Mouse (Mus musculus): ENCODE results near the gene Mmp19. TPM values are rescaled to one million over a fixed set of nuclear protein-coding genes. Genes with fewer than 3 reads are reported as not detected.
"Not testable (repeated sequence)": the region's sequence is repeated elsewhere in the genome, so short reads cannot be mapped to it uniquely, and the experiment has no call there.

Mmp19 gene
- total RNA-seq, 2 experiments from 2014 or later, result 0.74 to 1.3 TPM

GRCm38 (mm10) chr10:128798676-128799075, 8.0 kb downstream of the Mmp19 start:
- intact Hi-C loops (cut with DNase I), result no loop called here
- DNase-seq, result no peak

GRCm38 (mm10) chr10:128801981-128802495, 11.3 kb downstream of the Mmp19 start:
- DNase-seq, result no peak
- intact Hi-C loops (cut with DNase I), result no loop called here

- intact Hi-C loops (cut with DNase I), result no loop called here
- DNase-seq, result no peak
Measured at GRCm38 (mm10) chr10:128802956-128803355, 12.2 kb downstream of the Mmp19 start.

GRCm38 (mm10) chr10:128803361-128803760, 12.7 kb downstream of the Mmp19 start:
- intact Hi-C loops (cut with DNase I), result no loop called here
- no peak for DNase-seq

GRCm38 (mm10) chr10:128803771-128804270, 13.1 kb downstream of the Mmp19 start, which contains the start of gene Dnajc14:
TSS of gene Dnajc14 (plus strand) at chr10:128804062.
- intact Hi-C loops (cut with DNase I), result no loop called here
- DNase-seq, result peak; percentile 60

- DNase-seq, result peak; percentile 75
- intact Hi-C loops (cut with DNase I), result no loop called here
Measured at GRCm38 (mm10) chr10:128804271-128805091, 13.8 kb downstream of the Mmp19 start, which contains the start of gene Tmem198b. TSS of gene Tmem198b (minus strand) at chr10:128804370.

GRCm38 (mm10) chr10:128805092-128806000, 14.6 kb downstream of the Mmp19 start:
- intact Hi-C loops (cut with DNase I), result no loop called here
- peak; percentile 98 for DNase-seq

- intact Hi-C loops (cut with DNase I), result no loop called here
- no peak for DNase-seq
Measured at GRCm38 (mm10) chr10:128806086-128806485, 15.4 kb downstream of the Mmp19 start.

- intact Hi-C loops (cut with DNase I), result no loop called here
- DNase-seq, result no peak
Measured at GRCm38 (mm10) chr10:128807018-128807417, 16.3 kb downstream of the Mmp19 start.

GRCm38 (mm10) chr10:128817033-128817432, 26.3 kb downstream of the Mmp19 start, which contains the start of gene Sarnp:
TSS of gene Sarnp (plus strand) at chr10:128817333.
- DNase-seq, result no peak
- intact Hi-C loops (cut with DNase I), result no loop called here

GRCm38 (mm10) chr10:128820217-128820616, 29.5 kb downstream of the Mmp19 start:
- intact Hi-C loops (cut with DNase I), result no loop called here
- DNase-seq, result no peak

GRCm38 (mm10) chr10:128821358-128822056, 30.8 kb downstream of the Mmp19 start, which contains the start of gene Ormdl2:
TSS of gene Ormdl2 (minus strand) at chr10:128821645.
- intact Hi-C loops (cut with DNase I), result no loop called here
- peak; percentile 99 for DNase-seq

- intact Hi-C loops (cut with DNase I), result no loop called here
- DNase-seq, result no peak
Measured at GRCm38 (mm10) chr10:128822135-128822534, 31.4 kb downstream of the Mmp19 start.

GRCm38 (mm10) chr10:128823087-128823486, 32.4 kb downstream of the Mmp19 start:
- DNase-seq; intact Hi-C loops (cut with DNase I): not testable (repeated sequence)

- intact Hi-C loops (cut with DNase I), result no loop called here
- no peak for DNase-seq
Measured at GRCm38 (mm10) chr10:128823821-128824220, 33.1 kb downstream of the Mmp19 start.

GRCm38 (mm10) chr10:128837400-128837799, 46.7 kb downstream of the Mmp19 start:
- no peak for DNase-seq
- intact Hi-C loops (cut with DNase I), result no loop called here

- no peak for DNase-seq
Measured at GRCm38 (mm10) chr10:128839434-128839833, 48.7 kb downstream of the Mmp19 start.

GRCm38 (mm10) chr10:128840612-128841011, 49.9 kb downstream of the Mmp19 start:
- intact Hi-C loops (cut with DNase I), result loop anchor here (10.0 kb wide), 1 partner anchor 134 kb away; no protein-coding TSS in a partner anchor
- no peak for DNase-seq

More at GRCm38 (mm10) chr10:128839434-128839833, 48.7 kb downstream of the Mmp19 start:
- intact Hi-C loops (cut with DNase I), result no loop called here

GRCm38 (mm10) chr10:128843260-128843659, 52.5 kb downstream of the Mmp19 start:
- DNase-seq, result no peak

GRCm38 (mm10) chr10:128845516-128845915, 54.8 kb downstream of the Mmp19 start:
- no peak for DNase-seq
- intact Hi-C loops (cut with DNase I), result loop anchor here (10.0 kb wide), 1 partner anchor 129 kb away; no protein-coding TSS in a partner anchor

More at GRCm38 (mm10) chr10:128843260-128843659, 52.5 kb downstream of the Mmp19 start:
- intact Hi-C loops (cut with DNase I), result loop anchor here (10.0 kb wide), 1 partner anchor 132 kb away; no protein-coding TSS in a partner anchor

Data from left cerebral cortex, postnatal 4 days (tissue).